Mouse (Mus musculus) kidney, adult 2 months (tissue): ENCODE measurements around the gene Snrpn.

ENCODE experiments used
- CTCF ChIP-seq: fragments of 200-500 bp; conservative IDR thresholded peaks from 2 replicates; pipeline ENCODE4 v1.5.1; 2011; ENCODE audit warnings: low read depth, mild to moderate bottlenecking, control low read depth, low read length, moderate library complexity, mixed read lengths; ENCODE audit not compliant: insufficient read depth, insufficient read length
- POLR2A ChIP-seq: fragments of 200-500 bp; IDR thresholded peaks from one replicate; pipeline ENCODE4 v1.6.1; 2011; ENCODE audit warnings: low read depth, low read length, control low read depth

GRCm38 (mm10) chr7:60003006-60003865, 136.8 kb downstream of the Snrpn start:
- TF ChIP-seq POLR2A (no peak), CTCF (no peak)
